Mouse (Mus musculus) C2C12 (cell line): ENCODE measurements around the gene Rab11a. TPM values are rescaled to one million over a fixed set of nuclear protein-coding genes. Genes with fewer than 3 reads are reported as not detected.

Experiments
- H3K27me3 ChIP-seq: one replicate; pipeline ENCODE4 v1.6.1; 2011; ENCODE audit not compliant: control insufficient read depth, insufficient read depth, insufficient read length
- H3K36me3 ChIP-seq: one replicate; pipeline ENCODE4 v1.6.1; 2011; ENCODE audit not compliant: control insufficient read depth, insufficient read depth
- H3K4me3 ChIP-seq: one replicate; pipeline ENCODE4 v1.5.1; 2011; ENCODE audit warnings: mild to moderate bottlenecking, control low read depth; ENCODE audit not compliant: poor library complexity, insufficient read depth, severe bottlenecking
- H3K79me2 ChIP-seq: one replicate; pipeline ENCODE4 v1.6.1; 2011; ENCODE audit not compliant: control insufficient read depth, insufficient read depth
- H3K79me3 ChIP-seq: one replicate; pipeline ENCODE4 v1.6.1; 2011; ENCODE audit warnings: low read depth, control low read depth
- H3ac ChIP-seq: one replicate; pipeline ENCODE3; 2011; ENCODE audit warnings: low read depth; ENCODE audit not compliant: control insufficient read depth, insufficient read length
- CEBPB ChIP-seq: IDR thresholded peaks from one replicate; pipeline ENCODE4 v1.6.1; 2011; ENCODE audit warnings: low read depth, mild to moderate bottlenecking, control low read depth, moderate library complexity
- CTCF ChIP-seq: IDR thresholded peaks from one replicate; pipeline ENCODE4 v1.5.1; 2011; ENCODE audit not compliant: control insufficient read depth, insufficient read depth, insufficient read length
- FOSL1 ChIP-seq: IDR thresholded peaks from one replicate; pipeline ENCODE4 v1.8.0; 2011; ENCODE audit warnings: mild to moderate bottlenecking, low read length; ENCODE audit not compliant: poor library complexity, insufficient read depth, severe bottlenecking
- MAX ChIP-seq: IDR thresholded peaks from one replicate; pipeline ENCODE4 v1.6.1; 2011; ENCODE audit warnings: mild to moderate bottlenecking, control low read depth
- MYOD1 ChIP-seq: IDR thresholded peaks from one replicate; pipeline ENCODE4 v1.6.1; 2011; ENCODE audit warnings: low read depth; ENCODE audit not compliant: control insufficient read depth, insufficient read length
- MYOG ChIP-seq: IDR thresholded peaks from one replicate; pipeline ENCODE4 v1.6.1; 2011; ENCODE audit not compliant: control insufficient read depth, insufficient read length; ENCODE audit errors: extremely low read depth
- USF1 ChIP-seq: IDR thresholded peaks from one replicate; pipeline ENCODE4 v1.6.1; 2011; ENCODE audit warnings: low read depth, mild to moderate bottlenecking, control low read depth, moderate library complexity
- polyA plus RNA-seq: library from polyadenylated mRNA; unstranded; fragments of >200 nt; fragmentation: generic; extraction: Trizol; gene quantifications from one replicate; pipeline ENCODE4 v1.2.1, GENCODE M21; 2012; ENCODE audit warnings: missing spikeins

The Rab11a gene
- polyA plus RNA-seq, 1 experiment, result 92.7 TPM

DNA sequence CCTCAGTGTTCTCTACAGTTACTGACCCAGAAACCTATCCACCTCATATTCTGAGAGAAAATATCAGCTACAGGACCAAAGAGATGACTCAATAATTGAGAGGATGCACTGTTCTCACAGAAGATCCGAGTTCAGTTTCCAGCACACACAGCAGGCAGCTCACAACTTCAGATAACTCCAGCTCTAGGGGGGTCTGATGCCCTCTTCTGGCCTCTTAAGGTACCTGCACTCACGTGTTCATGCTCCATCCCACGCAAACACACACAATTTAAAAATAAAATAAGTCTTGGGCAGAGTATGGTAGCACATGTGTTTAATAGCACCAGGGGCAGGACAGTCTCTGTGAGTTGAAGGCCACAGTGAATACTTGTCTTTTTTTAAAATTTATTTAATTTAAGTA lies 28.6 kb upstream of the Rab11a start:
- Histone ChIP-seq H3K27me3 (peaks cover 9% of the 10 kb centered on the region), H3K79me3 (no peaks in the 10 kb centered on the region), H3ac (no peak overlapping the region), H3K36me3 (no peaks in the 10 kb centered on the region), H3K79me2 (no peaks in the 10 kb centered on the region), H3K4me3 (no peak overlapping the region)
- TF ChIP-seq USF1, result no peak
- TF ChIP-seq MAX, result no peak
- TF ChIP-seq FOSL1, result no peak
- no peak for TF ChIP-seq CEBPB
- TF ChIP-seq MYOG, result no peak
- TF ChIP-seq CTCF, result no peak
- no peak for TF ChIP-seq MYOD1

DNA sequence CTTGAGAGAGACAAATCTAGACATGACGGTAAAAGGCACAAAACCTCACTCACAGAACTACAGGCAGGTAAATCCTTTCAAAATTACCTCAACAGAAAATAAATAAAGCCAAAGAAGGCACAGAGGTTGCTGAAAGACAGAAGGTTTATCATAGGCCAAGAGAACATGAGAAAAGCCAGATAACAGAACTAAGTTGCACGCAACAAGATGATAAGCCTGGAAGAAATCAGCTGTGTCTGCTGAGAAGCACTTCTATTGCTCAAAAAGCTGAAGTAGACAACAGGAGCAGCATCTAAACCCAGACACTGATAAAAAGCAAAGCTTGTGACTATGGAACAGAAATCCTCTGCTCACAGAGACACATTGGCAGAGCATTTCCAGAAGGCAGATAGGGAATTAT lies 27.3 kb upstream of the Rab11a start:
- TF ChIP-seq MYOG (no peak), FOSL1 (no peak), USF1 (no peak), CEBPB (no peak)
- Histone ChIP-seq H3K79me3 (no peaks in the 10 kb centered on the region), H3K4me3 (no peak overlapping the region), H3K27me3 (peaks cover 6% of the 10 kb centered on the region), H3ac (no peak overlapping the region), H3K79me2 (no peaks in the 10 kb centered on the region), H3K36me3 (no peaks in the 10 kb centered on the region)

DNA sequence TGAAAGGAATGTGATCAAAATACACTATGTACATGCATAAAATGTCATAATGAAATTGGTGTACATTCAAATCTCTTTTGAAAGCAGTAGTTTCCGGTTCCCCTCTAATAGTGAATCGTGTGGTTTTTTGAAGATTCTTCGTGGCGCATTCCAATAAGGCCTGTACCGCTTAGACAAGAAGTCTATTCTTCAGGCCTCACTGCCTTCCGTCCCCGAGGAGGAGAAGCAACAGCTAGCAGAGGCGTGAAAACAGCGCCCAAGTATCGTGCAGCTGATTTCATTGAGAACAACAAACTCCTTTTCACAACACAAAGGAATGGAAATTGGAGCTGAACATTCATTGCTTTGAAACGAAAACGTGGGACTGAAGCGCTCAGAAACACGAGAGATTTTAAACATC lies 20.5 kb upstream of the Rab11a start:
- H3K36me3 ChIP-seq, result no peaks in the 10 kb centered on the region
- no peak overlapping the region for H3ac ChIP-seq
- no peak overlapping the region for H3K4me3 ChIP-seq
- H3K79me3 ChIP-seq, result no peaks in the 10 kb centered on the region
- H3K79me2 ChIP-seq, result no peaks in the 10 kb centered on the region
- TF ChIP-seq CEBPB (no peak), MYOG (no peak), CTCF (no peak), MYOD1 (no peak), FOSL1 (no peak), MAX (no peak)
- no peaks in the 10 kb centered on the region for H3K27me3 ChIP-seq

DNA sequence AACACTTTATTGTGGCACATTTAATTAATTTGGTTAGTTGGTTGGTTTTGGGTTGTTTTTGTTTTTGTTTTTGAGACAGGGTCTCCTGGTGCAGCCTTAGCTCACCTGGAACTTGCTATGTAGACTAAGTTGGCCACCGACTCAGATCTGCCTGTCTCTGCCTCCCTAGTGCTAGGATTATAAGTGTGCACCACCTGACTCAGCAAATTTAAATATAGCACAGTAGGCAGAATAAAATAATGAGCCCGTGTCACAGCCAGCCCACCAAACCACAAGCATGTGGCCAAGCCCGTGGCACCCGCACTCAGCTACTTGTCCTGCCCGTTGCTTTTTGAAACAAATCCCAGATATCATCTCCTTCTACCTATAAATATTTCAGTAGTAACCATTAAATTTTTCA lies 15.0 kb upstream of the Rab11a start:
- Histone ChIP-seq H3K79me2 (no peaks in the 10 kb centered on the region), H3ac (no peak overlapping the region), H3K27me3 (no peaks in the 10 kb centered on the region), H3K36me3 (no peaks in the 10 kb centered on the region), H3K79me3 (no peaks in the 10 kb centered on the region), H3K4me3 (no peak overlapping the region)
- no peak for TF ChIP-seq FOSL1
- no peak for TF ChIP-seq MAX
- TF ChIP-seq USF1, result no peak
- TF ChIP-seq MYOD1, result no peak
- no peak for TF ChIP-seq CEBPB
- TF ChIP-seq CTCF, result no peak
- no peak for TF ChIP-seq MYOG

DNA sequence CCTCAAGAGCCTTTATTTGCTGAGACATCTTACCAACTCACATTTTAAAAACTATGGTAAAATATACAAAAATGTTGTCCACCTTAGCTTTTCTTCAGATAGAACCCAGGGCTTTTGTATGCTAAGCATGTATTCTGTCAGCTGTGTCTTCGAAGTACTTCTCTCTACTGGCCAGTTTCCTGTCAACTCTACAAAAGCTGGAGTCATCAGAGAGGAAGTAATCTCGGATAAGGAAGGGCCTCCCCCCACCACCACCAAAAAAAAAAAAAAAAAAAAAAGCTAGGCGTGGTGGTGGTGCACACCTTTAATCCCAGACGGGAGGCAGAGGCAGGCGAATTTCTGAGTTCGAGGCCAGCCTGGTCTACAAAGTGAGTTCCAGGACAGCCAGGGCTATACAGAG lies 11.8 kb upstream of the Rab11a start:
- H3K79me2 ChIP-seq, result no peaks in the 10 kb centered on the region
- H3K79me3 ChIP-seq, result no peaks in the 10 kb centered on the region
- TF ChIP-seq CTCF (no peak), MYOG (no peak)

DNA sequence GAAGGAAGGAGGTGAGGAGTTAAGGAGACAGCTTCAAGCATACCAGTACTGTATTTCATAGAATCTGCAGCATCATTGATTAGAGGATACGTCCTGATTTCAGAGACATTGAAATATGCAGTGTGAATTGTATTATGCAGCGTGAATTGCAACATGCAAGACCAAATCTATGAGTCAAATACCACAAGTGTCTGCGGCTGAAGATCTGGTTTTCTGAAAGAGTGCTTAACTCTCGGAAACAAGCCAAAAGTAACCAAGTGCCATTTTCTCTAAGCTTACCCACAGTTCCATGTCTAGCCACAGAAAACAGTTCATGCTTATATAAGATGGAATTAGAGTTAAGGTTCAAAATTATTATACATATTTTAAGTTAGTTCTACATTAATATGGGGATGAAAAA lies 10.2 kb upstream of the Rab11a start:
- Histone ChIP-seq H3K27me3 (no peaks in the 10 kb centered on the region), H3K4me3 (no peak overlapping the region), H3K79me2 (no peaks in the 10 kb centered on the region), H3K36me3 (no peaks in the 10 kb centered on the region), H3K79me3 (no peaks in the 10 kb centered on the region), H3ac (no peak overlapping the region)
- no peak for TF ChIP-seq USF1
- TF ChIP-seq CEBPB, result peak; percentile 81

More for the DNA sequence above, 11.8 kb upstream of the Rab11a start:
- no peaks in the 10 kb centered on the region for H3K27me3 ChIP-seq
- no peak overlapping the region for H3K4me3 ChIP-seq
- no peak overlapping the region for H3ac ChIP-seq
- no peaks in the 10 kb centered on the region for H3K36me3 ChIP-seq

DNA sequence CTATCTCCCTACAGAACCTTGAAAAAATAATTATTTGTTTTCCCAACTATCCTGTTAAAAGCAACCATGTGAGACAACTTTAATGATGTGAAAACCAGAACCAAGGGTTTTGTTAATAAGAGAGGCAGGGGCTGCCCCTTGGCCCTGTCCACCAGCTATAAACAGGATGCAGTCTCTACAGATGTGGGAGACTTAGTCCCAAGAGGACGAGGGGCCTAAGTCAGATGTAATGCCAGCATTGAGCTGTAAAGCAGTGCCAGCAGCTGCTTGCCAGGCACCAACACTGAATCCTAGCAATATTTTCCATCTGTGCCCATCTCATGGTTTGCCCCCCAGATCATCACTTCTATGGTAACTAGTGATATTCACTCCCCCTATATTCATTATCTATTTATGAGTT lies 4.9 kb upstream of the Rab11a start:
- Histone ChIP-seq H3ac (no peak overlapping the region), H3K79me2 (no peaks in the 10 kb centered on the region), H3K79me3 (no peaks in the 10 kb centered on the region), H3K27me3 (no peaks in the 10 kb centered on the region), H3K4me3 (no peak overlapping the region), H3K36me3 (no peaks in the 10 kb centered on the region)
- TF ChIP-seq FOSL1 (no peak), USF1 (no peak), CEBPB (no peak), MYOD1 (no peak), MAX (no peak)
